Mouse (Mus musculus) G1E (cell line): ENCODE measurements around the gene Emc6.

Source experiments
- CTCF ChIP-seq: IDR thresholded peaks from 2 replicates; pipeline ENCODE4 v1.5.1; 2012; ENCODE audit warnings: low read depth, low read length, inconsistent platforms, mixed read lengths
- GATA1 ChIP-seq: IDR thresholded peaks from 2 replicates; pipeline ENCODE4 v1.6.1; 2012; ENCODE audit warnings: borderline replicate concordance, low read length, inconsistent platforms, mixed read lengths
- POLR2AphosphoS5 ChIP-seq: IDR thresholded peaks from 2 replicates; pipeline ENCODE4 v1.6.1; 2012; ENCODE audit warnings: low read depth, low read length, inconsistent platforms; ENCODE audit not compliant: insufficient replicate concordance

DNA sequence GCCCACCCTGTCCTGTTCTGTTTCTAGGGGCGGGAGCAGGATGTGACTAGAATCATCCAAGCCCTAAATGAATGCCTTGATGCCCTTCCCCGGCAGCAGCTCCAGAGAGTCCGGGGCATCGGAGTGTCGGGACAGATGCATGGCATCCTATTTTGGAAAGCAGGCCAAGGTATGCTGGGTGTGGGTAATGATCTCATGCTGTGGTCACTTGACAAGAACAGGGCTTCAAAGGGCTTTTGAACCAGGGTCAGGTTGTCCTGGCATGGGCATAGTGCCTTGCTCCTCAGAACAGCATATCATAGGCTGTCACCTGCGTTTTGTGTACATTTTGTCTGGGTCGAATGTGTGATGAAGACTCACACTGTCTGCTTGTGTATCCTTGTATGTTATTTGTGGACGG, 27.1 kb upstream of the Emc6 start:
- no peak for TF ChIP-seq CTCF
- TF ChIP-seq GATA1: no peak
- no peak for TF ChIP-seq POLR2AphosphoS5
